Mouse (Mus musculus) embryonic facial prominence, embryonic 11.5 days (tissue): ENCODE measurements around the gene Srsf4. TPM values are rescaled to one million over a fixed set of nuclear protein-coding genes. Genes with fewer than 3 reads are reported as not detected.
A peak's percentile ranks its signal among the peaks of the same experiment; 100 is the strongest.

Source experiments
- ATAC-seq: fragments of 200-750 bp; cut with Nextera tagmentation; replicated peaks from 2 replicates; pipeline ENCODE4 v1.8.0; 2017; ENCODE audit warnings: low read depth; ENCODE audit not compliant: insufficient number of reproducible peaks, low FRiP score, low TSS enrichment
- DNase-seq: peaks from one replicate; pipeline ENCODE4 v3.0.0-alpha.2; 2015; ENCODE audit warnings: low spot score
- H3K27ac ChIP-seq: fragments of 300-500 bp; sonication (generic); replicated peaks from 2 replicates; pipeline ENCODE4 v1.5.1; 2014; ENCODE audit warnings: mild to moderate bottlenecking, low read depth, low read length, control low read depth
- H3K27me3 ChIP-seq: fragments of 300-500 bp; sonication (generic); 2 replicates; pipeline ENCODE4 v1.6.1; 2014; ENCODE audit warnings: mild to moderate bottlenecking, low read length, moderate library complexity, mixed read lengths; ENCODE audit not compliant: control insufficient read depth, insufficient read depth
- H3K36me3 ChIP-seq: fragments of 300-500 bp; sonication (generic); replicated peaks from 2 replicates; pipeline ENCODE4 v1.6.1; 2014; ENCODE audit warnings: low read depth, mild to moderate bottlenecking, low read length, moderate library complexity, mixed read lengths; ENCODE audit not compliant: control insufficient read depth, insufficient read depth
- H3K4me1 ChIP-seq: fragments of 300-500 bp; sonication (generic); 2 replicates; pipeline ENCODE4 v1.6.1; 2014; ENCODE audit warnings: low read length, mixed read lengths; ENCODE audit not compliant: control insufficient read depth, insufficient read depth
- H3K4me2 ChIP-seq: fragments of 300-500 bp; sonication (generic); 2 replicates; pipeline ENCODE4 v1.6.1; 2014; ENCODE audit warnings: low read depth, mild to moderate bottlenecking, control low read depth, low read length, moderate library complexity
- H3K4me3 ChIP-seq: fragments of 300-500 bp; sonication (generic); 2 replicates; pipeline ENCODE4 v1.5.1; 2014; ENCODE audit warnings: low read depth, low read length, control low read depth
- H3K9ac ChIP-seq: fragments of 300-500 bp; sonication (generic); replicated peaks from 2 replicates; pipeline ENCODE4 v1.6.1; 2014; ENCODE audit warnings: mild to moderate bottlenecking, control low read depth, low read length
- H3K9me3 ChIP-seq: fragments of 300-500 bp; sonication (generic); replicated peaks from 2 replicates; pipeline ENCODE4 v1.6.1; 2016; ENCODE audit warnings: mild to moderate bottlenecking, low read length, inconsistent platforms, mixed read lengths; ENCODE audit not compliant: control insufficient read depth
- WGBS: fragments of 180-500 bp; shearing (Covaris S2); extraction: QIAGEN DNeasy Blood & Tissue Kit; methylation state at CpG from one replicate; pipeline ENCODE4 v1.1.7; 2014; 5-methylcytosine and 5-hydroxymethylcytosine counted together
- polyA plus RNA-seq: library from polyadenylated mRNA; unstranded; fragments of >200 nt; fragmentation: Nextera tagmentation; extraction: Ambion mirVana; gene quantifications from 2 replicates; pipeline ENCODE4 v1.2.1, GENCODE M21; 2014

The Srsf4 gene
- polyA plus RNA-seq, 1 experiment from 2014 or later: 131 TPM

GRCm38 (mm10) chr4:131921461-131922346, 48.3 kb downstream of the Srsf4 start, which contains the start of gene Tmem200b:
TSS of gene Tmem200b (plus strand) at chr4:131921771.
- Histone ChIP-seq H3K27me3 (peaks cover 18% of the 10 kb centered on the region), H3K9me3 (no peaks in the 10 kb centered on the region), H3K4me2 (peak within 1 kb of the TSS; percentile 90), H3K9ac (peak within 1 kb of the TSS; percentile 75), H3K27ac (peak within 1 kb of the TSS; percentile 94), H3K4me1 (peaks cover 31% of the 10 kb centered on the region), H3K36me3 (peaks cover 2% of the 10 kb centered on the region), H3K4me3 (peak within 1 kb of the TSS; percentile 66)
- ATAC-seq: no peak
- peak; percentile 35 for DNase-seq
- 1% methylated on average over 90 of the region's 130 CpGs for WGBS

GRCm38 (mm10) chr4:131922404-131922803, 49.0 kb downstream of the Srsf4 start:
- 56% methylated on average over 15 of the region's 15 CpGs for WGBS
- ATAC-seq: no peak
- H3K27me3 ChIP-seq: peaks cover 14% of the 10 kb centered on the region
- H3K9me3 ChIP-seq: no peaks in the 10 kb centered on the region
- peaks cover 2% of the 10 kb centered on the region for H3K36me3 ChIP-seq
- peak overlapping the region; percentile 75; the same call in 1 of the 2 replicates for H3K9ac ChIP-seq
- peak overlapping the region; percentile 90 for H3K4me2 ChIP-seq
- H3K4me3 ChIP-seq: peak overlapping the region; percentile 66
- H3K27ac ChIP-seq: 0 out of 2 replicates have a peak overlapping the region, but pooled peaks have one; percentile 94
- no peak for DNase-seq
- peaks cover 31% of the 10 kb centered on the region for H3K4me1 ChIP-seq

DNA sequence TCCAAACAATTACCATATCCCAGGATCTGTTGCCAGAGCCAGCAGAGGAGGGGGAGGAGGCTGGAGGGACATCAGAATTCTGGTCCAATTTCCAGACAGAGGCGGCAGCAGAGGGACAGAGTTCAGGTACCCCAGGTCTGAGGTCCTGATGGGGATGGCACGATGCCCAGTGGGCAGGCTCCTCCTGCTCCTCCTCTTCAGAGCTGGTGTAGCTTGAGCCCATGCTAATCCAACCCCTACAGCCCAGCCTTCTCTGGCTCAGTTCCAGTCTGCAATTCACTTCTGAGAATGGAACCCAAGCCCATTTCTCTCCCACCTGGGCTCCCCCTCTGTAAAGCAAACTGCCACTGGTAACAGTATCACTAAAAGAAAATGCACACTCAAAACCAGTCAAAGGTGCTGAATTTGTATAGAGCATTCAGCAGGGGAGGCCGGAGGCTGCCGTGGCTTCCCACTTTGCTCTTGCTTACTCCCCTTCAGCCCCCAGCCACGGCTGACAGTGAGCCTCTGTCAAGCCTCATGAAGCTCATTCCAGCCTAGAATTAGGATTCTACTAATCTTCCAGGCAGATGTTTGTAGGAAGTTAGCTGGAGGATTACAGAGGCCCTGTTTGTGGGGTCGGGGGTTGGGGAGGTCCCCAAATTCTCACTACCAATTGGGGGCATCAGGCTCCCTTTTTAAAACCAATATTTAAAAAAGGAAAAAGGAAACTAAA, 50.8 kb downstream of the Srsf4 start:
- 68% methylated on average over 6 of the region's 6 CpGs for WGBS
- DNase-seq (no peak), ATAC-seq (no peak)
- Histone ChIP-seq H3K27me3 (peaks cover 14% of the 10 kb centered on the region), H3K9me3 (no peaks in the 10 kb centered on the region), H3K4me2 (no peak overlapping the region), H3K36me3 (peaks cover 6% of the 10 kb centered on the region), H3K9ac (no peak overlapping the region), H3K27ac (no peak overlapping the region), H3K4me3 (no peak overlapping the region), H3K4me1 (peaks cover 19% of the 10 kb centered on the region)

DNA sequence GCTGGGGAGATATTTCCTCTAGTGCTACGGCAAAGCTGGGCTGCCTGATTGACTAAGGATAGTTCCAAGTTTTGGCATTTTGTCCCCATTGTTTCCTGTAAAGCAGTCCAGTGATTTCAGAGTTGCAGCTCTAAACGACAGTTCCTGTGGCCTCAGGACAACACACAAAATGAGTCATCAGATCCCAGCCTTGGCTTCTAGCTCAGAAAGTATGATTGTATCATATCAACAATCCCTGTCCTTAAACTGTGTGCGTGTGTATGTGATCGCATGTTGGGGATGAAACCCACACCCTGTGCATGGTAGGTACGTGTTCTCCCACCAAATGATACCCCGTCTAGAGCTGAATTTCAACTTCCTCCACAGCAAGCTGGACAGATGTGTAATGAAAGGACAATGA, 55.7 kb downstream of the Srsf4 start:
- peaks cover 14% of the 10 kb centered on the region for H3K36me3 ChIP-seq
- no peak for ATAC-seq
- no peaks in the 10 kb centered on the region for H3K27me3 ChIP-seq
- peaks cover 4% of the 10 kb centered on the region; the same call in 1 of the 2 replicates for H3K4me1 ChIP-seq
- H3K9ac ChIP-seq: no peak overlapping the region
- H3K4me2 ChIP-seq: no peak overlapping the region
- WGBS: 88% methylated on average over 6 of the region's 6 CpGs
- no peaks in the 10 kb centered on the region for H3K9me3 ChIP-seq
- no peak for DNase-seq
- H3K4me3 ChIP-seq: no peak overlapping the region
- no peak overlapping the region for H3K27ac ChIP-seq

- no peak for ATAC-seq
- no peaks in the 10 kb centered on the region for H3K4me1 ChIP-seq
- no peaks in the 10 kb centered on the region for H3K27me3 ChIP-seq
- H3K4me3 ChIP-seq: no peak overlapping the region
- no peaks in the 10 kb centered on the region for H3K9me3 ChIP-seq
- no peak for DNase-seq
- peaks cover 3% of the 10 kb centered on the region; the same call in 1 of the 2 replicates for H3K36me3 ChIP-seq
- H3K4me2 ChIP-seq: no peak overlapping the region
- WGBS: 85% methylated on average over 2 of the region's 2 CpGs
- no peak overlapping the region for H3K9ac ChIP-seq
- H3K27ac ChIP-seq: no peak overlapping the region
Measured at GRCm38 (mm10) chr4:131939459-131939858, 66.0 kb downstream of the Srsf4 start.

DNA sequence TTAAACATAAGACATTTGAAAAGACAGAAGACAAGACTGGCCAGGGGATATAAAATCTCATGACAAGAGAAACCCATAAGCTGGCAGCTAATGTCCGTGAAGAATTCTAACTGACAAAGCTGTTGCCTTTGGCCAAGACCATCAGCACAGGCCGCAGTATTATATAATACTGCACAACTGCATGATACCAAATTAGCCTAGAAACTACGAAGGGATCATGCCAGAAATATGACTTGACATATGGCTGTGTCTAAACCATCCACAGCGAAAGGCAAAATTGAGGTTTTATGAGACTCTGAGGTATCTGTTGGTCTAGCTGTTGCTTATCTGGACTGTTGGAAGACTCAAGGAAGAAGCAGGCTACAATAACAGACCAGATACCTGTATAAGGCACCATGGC, 67.4 kb downstream of the Srsf4 start:
- DNase-seq (no peak), ATAC-seq (no peak)
- H3K4me1 ChIP-seq: no peaks in the 10 kb centered on the region
- H3K9me3 ChIP-seq: no peaks in the 10 kb centered on the region
- no peaks in the 10 kb centered on the region for H3K36me3 ChIP-seq
- no peak overlapping the region for H3K9ac ChIP-seq
- H3K4me3 ChIP-seq: no peak overlapping the region
- H3K27ac ChIP-seq: no peak overlapping the region
- no peaks in the 10 kb centered on the region for H3K27me3 ChIP-seq
- no peak overlapping the region for H3K4me2 ChIP-seq
- 90% methylated on average over 4 of the region's 4 CpGs for WGBS

- no peak for DNase-seq
- Histone ChIP-seq H3K4me2 (no peak overlapping the region), H3K9me3 (no peaks in the 10 kb centered on the region), H3K27ac (no peak overlapping the region), H3K36me3 (no peaks in the 10 kb centered on the region), H3K4me1 (no peaks in the 10 kb centered on the region), H3K27me3 (no peaks in the 10 kb centered on the region), H3K4me3 (no peak overlapping the region), H3K9ac (no peak overlapping the region)
- 92% methylated on average over 11 of the region's 11 CpGs for WGBS
- ATAC-seq: no peak
Measured at GRCm38 (mm10) chr4:131947848-131948247, 74.4 kb downstream of the Srsf4 start.

- WGBS: 57% methylated on average over 5 of the region's 5 CpGs
- ATAC-seq (no peak), DNase-seq (no peak)
- Histone ChIP-seq H3K27me3 (no peaks in the 10 kb centered on the region), H3K4me3 (no peak overlapping the region), H3K9ac (no peak overlapping the region), H3K9me3 (no peaks in the 10 kb centered on the region), H3K4me1 (no peaks in the 10 kb centered on the region), H3K36me3 (no peaks in the 10 kb centered on the region), H3K27ac (no peak overlapping the region), H3K4me2 (no peak overlapping the region)
Measured at GRCm38 (mm10) chr4:131949903-131950302, 76.5 kb downstream of the Srsf4 start.
